Mouse (Mus musculus) C2C12 (cell line): ENCODE measurements at regions not wholly inside any gene's neighbourhood (a gene's known extent, or its start where the extent isn't known, plus 50 kb on each side); places are given as distances from the start of the nearest gene placed in this dataset.

Experiments
- H3K27me3 ChIP-seq: one replicate; pipeline ENCODE4 v1.6.1; 2011; ENCODE audit not compliant: control insufficient read depth, insufficient read depth, insufficient read length
- H3K36me3 ChIP-seq: one replicate; pipeline ENCODE4 v1.6.1; 2011; ENCODE audit not compliant: control insufficient read depth, insufficient read depth
- H3K4me3 ChIP-seq: one replicate; pipeline ENCODE4 v1.5.1; 2011; ENCODE audit warnings: mild to moderate bottlenecking, control low read depth; ENCODE audit not compliant: poor library complexity, insufficient read depth, severe bottlenecking
- H3K79me2 ChIP-seq: one replicate; pipeline ENCODE4 v1.6.1; 2011; ENCODE audit not compliant: control insufficient read depth, insufficient read depth
- H3K79me3 ChIP-seq: one replicate; pipeline ENCODE4 v1.6.1; 2011; ENCODE audit warnings: low read depth, control low read depth
- H3ac ChIP-seq: one replicate; pipeline ENCODE3; 2011; ENCODE audit warnings: low read depth; ENCODE audit not compliant: control insufficient read depth, insufficient read length
- CEBPB ChIP-seq: IDR thresholded peaks from one replicate; pipeline ENCODE4 v1.6.1; 2011; ENCODE audit warnings: low read depth, mild to moderate bottlenecking, control low read depth, moderate library complexity
- CTCF ChIP-seq: IDR thresholded peaks from one replicate; pipeline ENCODE4 v1.5.1; 2011; ENCODE audit not compliant: control insufficient read depth, insufficient read depth, insufficient read length
- FOSL1 ChIP-seq: IDR thresholded peaks from one replicate; pipeline ENCODE4 v1.8.0; 2011; ENCODE audit warnings: mild to moderate bottlenecking, low read length; ENCODE audit not compliant: poor library complexity, insufficient read depth, severe bottlenecking
- MAX ChIP-seq: IDR thresholded peaks from one replicate; pipeline ENCODE4 v1.6.1; 2011; ENCODE audit warnings: mild to moderate bottlenecking, control low read depth
- MYOD1 ChIP-seq: IDR thresholded peaks from one replicate; pipeline ENCODE4 v1.6.1; 2011; ENCODE audit warnings: low read depth; ENCODE audit not compliant: control insufficient read depth, insufficient read length
- MYOG ChIP-seq: IDR thresholded peaks from one replicate; pipeline ENCODE4 v1.6.1; 2011; ENCODE audit not compliant: control insufficient read depth, insufficient read length; ENCODE audit errors: extremely low read depth
- USF1 ChIP-seq: IDR thresholded peaks from one replicate; pipeline ENCODE4 v1.6.1; 2011; ENCODE audit warnings: low read depth, mild to moderate bottlenecking, control low read depth, moderate library complexity

GRCm38 (mm10) chr2:171358071-171358760 lies 626.6 kb downstream of the Dok5 start:
- no peaks in the 10 kb centered on the region for H3K27me3 ChIP-seq
- no peak overlapping the region for H3K4me3 ChIP-seq
- H3ac ChIP-seq = no peak overlapping the region
- no peaks in the 10 kb centered on the region for H3K36me3 ChIP-seq
- no peak for TF ChIP-seq MYOG
- no peaks in the 10 kb centered on the region for H3K79me2 ChIP-seq
- H3K79me3 ChIP-seq = no peaks in the 10 kb centered on the region

GRCm38 (mm10) chr2:171348156-171348555 lies 616.5 kb downstream of the Dok5 start:
- Histone ChIP-seq H3K27me3 (no peaks in the 10 kb centered on the region), H3ac (no peak overlapping the region), H3K4me3 (no peak overlapping the region), H3K36me3 (no peaks in the 10 kb centered on the region), H3K79me3 (no peaks in the 10 kb centered on the region), H3K79me2 (no peaks in the 10 kb centered on the region)
- TF ChIP-seq MYOD1 (no peak), FOSL1 (no peak), USF1 (no peak), CTCF (no peak), CEBPB (no peak), MYOG (no peak), MAX (no peak)

GRCm38 (mm10) chr2:171333816-171334757 lies 602.5 kb downstream of the Dok5 start:
- no peaks in the 10 kb centered on the region for H3K79me2 ChIP-seq
- H3K79me3 ChIP-seq = no peaks in the 10 kb centered on the region
- TF ChIP-seq MAX = no peak
- no peak for TF ChIP-seq USF1
- TF ChIP-seq FOSL1 = no peak
- no peak for TF ChIP-seq MYOG
- no peak for TF ChIP-seq MYOD1
- TF ChIP-seq CTCF = no peak
- TF ChIP-seq CEBPB = no peak
- H3K36me3 ChIP-seq = no peaks in the 10 kb centered on the region
- H3K27me3 ChIP-seq = no peaks in the 10 kb centered on the region
- H3K4me3 ChIP-seq = no peak overlapping the region
- no peak overlapping the region for H3ac ChIP-seq

- TF ChIP-seq CTCF (no peak), MYOG (no peak)
- no peaks in the 10 kb centered on the region for H3K79me3 ChIP-seq
- H3K4me3 ChIP-seq = no peak overlapping the region
- no peaks in the 10 kb centered on the region for H3K27me3 ChIP-seq
- no peak overlapping the region for H3ac ChIP-seq
- no peaks in the 10 kb centered on the region for H3K79me2 ChIP-seq
- H3K36me3 ChIP-seq = no peaks in the 10 kb centered on the region
Observed at GRCm38 (mm10) chr2:171332826-171333225, 601.2 kb downstream of the Dok5 start.

- Histone ChIP-seq H3K36me3 (no peaks in the 10 kb centered on the region), H3K4me3 (no peak overlapping the region), H3K27me3 (no peaks in the 10 kb centered on the region), H3K79me2 (no peaks in the 10 kb centered on the region), H3ac (no peak overlapping the region), H3K79me3 (no peaks in the 10 kb centered on the region)
- no peak for TF ChIP-seq CEBPB
- TF ChIP-seq USF1 = no peak
- no peak for TF ChIP-seq MYOD1
- no peak for TF ChIP-seq MAX
Observed at GRCm38 (mm10) chr2:171331529-171331928, 599.9 kb downstream of the Dok5 start.

- Histone ChIP-seq H3K79me3 (no peaks in the 10 kb centered on the region), H3K36me3 (no peaks in the 10 kb centered on the region), H3ac (no peak overlapping the region), H3K27me3 (no peaks in the 10 kb centered on the region), H3K4me3 (no peak overlapping the region), H3K79me2 (no peaks in the 10 kb centered on the region)
- TF ChIP-seq USF1 = no peak
- no peak for TF ChIP-seq CTCF
- TF ChIP-seq MYOG = no peak
- TF ChIP-seq CEBPB = no peak
- TF ChIP-seq FOSL1 = no peak
- no peak for TF ChIP-seq MYOD1
- no peak for TF ChIP-seq MAX
Observed at GRCm38 (mm10) chr2:171326909-171327308, 595.3 kb downstream of the Dok5 start.
